Mouse (Mus musculus) thymus, postnatal 0 days (tissue): ENCODE data around the gene Rpl6. TPM values are rescaled to one million over a fixed set of nuclear protein-coding genes. Genes with fewer than 3 reads are reported as not detected.

ENCODE experiments used
- DNase-seq: peaks from one replicate; pipeline ENCODE4 v3.0.0-alpha.2; 2015; ENCODE audit warnings: low spot score
- polyA plus RNA-seq: library from polyadenylated mRNA; unstranded; fragments of >200 nt; fragmentation: Nextera tagmentation; extraction: Ambion mirVana; gene quantifications from 2 replicates; pipeline ENCODE4 v1.2.1, GENCODE M21; 2015

Gene Rpl6
- 745 and 751 TPM in 2 replicates for polyA plus RNA-seq

DNA sequence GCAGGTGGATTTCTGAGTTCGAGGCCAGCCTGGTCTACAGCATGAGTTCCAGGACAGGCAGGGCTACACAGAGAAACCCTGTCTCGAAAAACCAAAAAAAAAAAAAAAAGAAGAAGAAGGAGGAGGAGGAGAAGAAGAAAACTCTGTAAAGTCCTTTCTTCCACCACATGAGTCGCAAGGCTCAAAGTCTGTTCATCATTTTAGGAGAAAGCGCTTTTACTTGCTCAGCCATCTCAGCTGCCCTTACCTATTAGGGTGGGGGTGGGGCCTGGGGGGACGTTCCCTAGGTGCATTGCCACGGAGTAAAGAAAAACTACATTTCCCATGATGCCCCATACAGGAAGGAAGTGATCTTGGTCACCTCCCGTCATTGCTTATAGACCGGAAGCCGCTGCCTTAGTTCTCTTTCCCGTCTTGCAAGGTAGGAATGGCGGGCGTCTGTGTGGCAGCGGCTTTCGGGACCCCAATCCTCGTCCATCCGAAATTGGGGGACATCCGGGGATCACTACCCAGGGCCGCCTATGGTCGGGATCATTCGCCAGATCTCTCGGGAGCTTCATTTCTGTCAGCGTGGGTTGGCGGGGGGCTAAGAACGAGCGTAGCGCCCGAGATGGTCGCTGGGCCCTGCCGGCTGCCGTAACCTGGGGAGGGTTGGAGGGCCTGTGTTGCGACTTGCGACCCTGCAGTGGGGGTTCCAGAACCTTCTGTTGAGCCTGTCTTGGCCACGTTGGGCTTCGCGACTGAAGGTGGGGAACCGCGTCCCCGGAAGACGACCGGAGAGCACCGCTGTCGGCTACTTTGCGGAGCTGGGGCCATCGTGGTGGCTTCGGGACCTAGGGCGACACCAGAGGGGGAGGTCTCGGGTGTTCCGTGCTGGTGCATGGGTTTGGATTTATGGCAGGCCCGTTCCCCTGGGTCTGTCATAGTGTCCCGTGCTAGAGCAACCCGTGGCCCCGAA is at the start of gene Rpl6:
Rpl6 (plus strand) TSS at position 350 of the 958 bp plus-strand sequence.
- peak; percentile 87 for DNase-seq

DNA sequence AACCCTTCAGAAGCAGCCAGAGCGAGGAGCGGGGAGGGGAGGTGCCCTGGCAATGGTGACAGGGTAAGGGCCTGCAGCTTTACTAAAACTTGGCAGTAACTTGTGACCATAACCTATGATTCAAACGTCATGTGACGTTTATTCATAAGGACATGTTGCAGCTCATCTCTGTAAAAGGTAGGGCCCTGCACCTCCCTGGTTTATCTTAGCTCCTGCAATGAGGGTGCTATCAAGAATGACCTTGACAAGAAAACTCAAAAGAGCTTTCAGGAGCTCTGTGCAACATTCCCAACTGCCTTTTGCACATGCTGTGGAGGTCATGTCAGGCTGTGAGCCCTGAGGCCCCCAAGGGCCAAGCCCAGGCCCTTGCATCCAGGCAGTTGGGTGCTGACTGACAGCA is 48.2 kb upstream of the Rpl6 start:
- no peak for DNase-seq

DNA sequence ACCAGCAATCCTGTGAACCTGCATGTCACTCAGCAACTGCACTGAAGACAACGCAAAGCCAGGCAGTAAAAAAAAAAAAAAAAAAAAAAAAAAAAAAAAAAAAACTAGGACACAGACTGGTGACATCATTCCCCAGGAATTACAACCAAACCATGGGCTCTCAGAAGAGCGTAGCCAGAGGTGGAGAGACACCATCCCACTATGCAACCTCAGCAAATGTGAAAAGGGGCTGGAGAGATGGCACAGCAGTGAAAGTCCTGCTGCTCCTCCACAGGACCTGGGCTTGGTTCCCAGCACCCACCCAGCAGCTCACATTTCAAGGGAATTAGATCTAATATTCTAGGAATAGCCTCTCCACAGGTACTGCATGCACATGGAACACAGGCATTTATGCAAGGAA is 47.3 kb upstream of the Rpl6 start:
- DNase-seq, result no peak

DNA sequence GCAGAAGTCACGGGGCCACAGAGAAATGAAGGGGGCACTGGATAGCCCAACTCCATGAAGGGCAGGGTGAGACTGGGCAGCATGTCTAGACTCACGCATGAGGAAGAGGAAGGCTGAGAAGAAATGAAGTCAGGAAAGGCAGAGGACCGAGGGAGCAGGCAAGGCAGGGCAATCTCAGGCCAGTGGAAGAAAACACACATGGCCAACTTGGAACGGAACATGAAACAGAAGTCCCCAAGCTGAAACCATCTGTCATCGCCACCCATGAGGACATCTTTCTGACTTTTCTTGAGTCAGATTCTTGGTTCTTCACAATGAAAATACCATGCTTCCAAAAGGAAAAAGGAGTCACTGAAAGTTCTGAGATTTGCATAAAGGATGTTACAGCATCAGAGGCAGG is 46.8 kb upstream of the Rpl6 start:
- DNase-seq, result no peak

DNA sequence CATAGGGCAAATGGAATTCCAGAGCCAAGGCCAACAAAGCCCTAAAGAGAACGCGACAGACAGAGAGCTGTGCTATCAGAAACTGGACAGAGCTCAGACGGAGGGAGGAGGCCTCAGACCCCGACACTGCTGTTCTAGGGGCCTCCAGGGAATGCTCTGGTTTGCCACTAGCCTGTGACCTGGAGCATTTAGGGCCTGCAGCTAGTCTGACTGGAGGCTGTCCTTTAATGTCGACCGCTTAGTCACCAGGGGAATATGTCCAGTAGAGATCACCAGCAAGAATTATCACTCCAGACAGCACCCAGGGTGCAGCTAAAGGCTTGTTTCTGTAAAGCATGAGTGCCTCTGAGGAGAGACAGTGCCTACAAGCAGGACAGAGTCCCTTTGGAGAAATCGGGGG is 45.3 kb upstream of the Rpl6 start:
- no peak for DNase-seq

DNA sequence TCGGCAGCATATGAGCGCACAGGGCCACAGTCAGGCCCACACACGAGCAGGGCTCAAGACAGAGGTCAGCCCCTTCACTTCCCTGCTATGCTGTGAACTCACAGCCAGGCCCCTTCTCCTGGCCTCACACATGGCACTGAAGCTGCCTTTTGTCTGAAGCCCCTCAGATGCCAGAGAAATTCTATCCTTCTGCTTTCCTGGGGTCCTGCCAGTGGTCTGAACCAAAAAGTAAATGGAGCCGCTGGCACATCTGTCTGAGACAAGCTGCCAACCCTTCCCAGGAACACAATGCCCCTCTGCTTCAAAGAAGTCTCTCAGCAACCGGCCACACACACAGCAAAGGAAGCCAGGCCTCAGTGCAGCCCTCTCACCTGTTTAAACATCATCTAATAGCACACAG is 42.0 kb upstream of the Rpl6 start:
- DNase-seq, result no peak

DNA sequence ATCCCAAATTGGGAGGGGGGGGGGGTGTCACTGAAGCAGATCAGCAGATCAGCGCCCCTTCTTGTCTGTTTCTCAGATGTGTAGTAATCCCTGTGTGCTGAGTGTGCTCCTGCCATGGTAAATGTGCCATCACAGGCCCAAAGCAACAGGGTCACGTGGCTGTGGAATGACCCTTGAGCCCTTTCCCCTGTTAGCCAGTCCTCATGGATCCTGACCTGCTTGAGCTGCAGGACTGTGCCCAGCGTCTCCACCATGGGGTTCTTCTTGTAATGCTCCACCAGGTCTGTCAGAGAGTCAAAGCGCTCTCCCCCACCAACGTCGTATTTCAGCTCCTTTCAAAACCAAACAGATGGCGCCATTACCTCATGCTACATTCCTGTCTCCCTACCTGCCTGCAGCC is 41.4 kb upstream of the Rpl6 start:
- DNase-seq, result no peak

DNA sequence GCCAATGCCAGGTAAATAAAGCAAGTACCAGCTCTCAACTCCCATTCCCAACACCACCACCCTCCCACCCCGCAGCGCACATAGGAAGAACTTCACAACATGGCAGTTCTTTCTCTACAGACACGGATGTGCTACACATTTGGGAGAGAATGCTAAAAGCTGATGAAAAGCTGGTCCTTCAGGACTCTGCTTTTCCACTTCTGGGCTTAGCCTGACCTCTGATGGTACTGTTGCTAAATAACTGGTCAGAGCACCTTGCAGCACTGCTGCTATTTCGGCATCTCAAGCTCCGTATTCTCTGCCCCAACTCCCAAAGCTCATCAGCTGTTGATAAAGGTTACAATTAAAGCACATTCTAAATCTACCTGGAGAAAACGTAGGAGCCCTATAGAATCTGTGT is 37.4 kb upstream of the Rpl6 start:
- no peak for DNase-seq

DNA sequence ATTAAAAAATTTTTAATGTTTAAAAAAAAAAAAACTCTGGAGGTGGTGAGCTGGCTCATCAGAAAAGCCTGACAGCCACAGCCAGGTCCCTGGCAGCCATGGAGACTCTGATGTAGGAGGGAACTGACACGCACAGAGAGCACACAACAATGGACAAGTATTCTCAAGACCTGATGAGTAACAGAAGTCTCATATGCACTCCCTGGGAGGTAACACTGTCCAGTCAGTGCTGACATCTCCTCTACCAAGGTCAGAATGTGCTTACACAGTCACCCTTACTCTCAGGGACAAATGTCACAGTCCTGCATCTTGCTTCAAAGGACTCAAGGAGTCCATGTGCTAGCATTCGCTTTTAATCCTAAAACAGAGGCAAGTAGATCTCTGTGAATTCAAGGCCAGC is 34.7 kb upstream of the Rpl6 start:
- no peak for DNase-seq

DNA sequence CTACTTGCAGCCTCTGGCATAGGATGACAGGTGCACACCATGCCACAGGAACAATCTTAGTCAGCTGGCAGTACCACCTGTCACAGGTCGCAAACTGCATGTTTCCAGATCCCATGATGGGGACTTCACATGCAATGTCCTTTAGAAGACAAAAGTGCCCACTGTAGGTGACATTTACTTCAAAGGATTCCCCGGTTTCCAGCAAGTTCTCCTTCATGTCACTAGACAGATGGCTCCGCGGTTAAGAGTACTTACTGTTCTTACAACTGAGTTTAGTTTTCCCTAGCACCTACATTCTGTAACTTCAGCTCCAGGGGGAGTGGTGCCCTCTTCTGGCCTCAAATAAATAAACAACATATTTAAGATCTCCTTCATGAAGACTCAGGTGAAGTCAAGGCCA is 31.4 kb upstream of the Rpl6 start:
- DNase-seq, result peak; percentile 28

DNA sequence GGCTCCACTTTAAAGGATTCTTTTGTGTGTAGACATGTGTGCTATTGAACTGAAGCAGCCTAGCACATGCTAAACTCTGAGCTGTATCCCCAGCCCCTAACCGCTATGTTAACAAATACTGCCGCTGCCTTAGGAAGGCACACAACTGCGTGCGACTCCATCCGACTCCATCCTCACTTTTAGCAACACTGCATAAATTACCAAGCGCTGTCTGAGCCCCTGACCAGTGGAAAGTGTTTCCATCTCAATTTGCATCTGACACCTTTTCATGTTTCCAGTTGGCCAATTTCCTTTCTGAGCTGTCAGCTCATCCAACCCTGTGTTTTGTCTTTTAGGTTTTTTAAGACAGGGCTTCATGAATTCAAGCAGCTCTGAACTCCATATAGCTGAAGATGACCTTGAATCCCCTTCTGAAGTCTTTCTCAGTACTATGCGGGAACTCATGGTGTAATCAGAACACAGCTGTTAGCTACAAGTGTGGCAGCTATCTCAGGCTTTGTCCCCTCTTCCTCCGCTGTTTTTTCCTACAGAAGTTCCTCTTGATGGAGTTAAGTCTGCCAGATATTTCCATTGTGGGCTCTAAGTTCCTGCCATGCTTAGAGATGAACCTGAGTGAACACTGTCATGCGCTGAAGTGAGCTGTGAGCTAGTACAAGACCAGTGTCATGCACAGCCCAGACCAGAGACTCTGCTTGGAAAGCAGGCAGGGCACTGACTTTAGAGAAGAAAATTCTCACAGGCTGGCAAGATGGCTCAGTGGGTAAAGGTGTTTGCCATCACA is 25.0 kb upstream of the Rpl6 start:
- no peak for DNase-seq

DNA sequence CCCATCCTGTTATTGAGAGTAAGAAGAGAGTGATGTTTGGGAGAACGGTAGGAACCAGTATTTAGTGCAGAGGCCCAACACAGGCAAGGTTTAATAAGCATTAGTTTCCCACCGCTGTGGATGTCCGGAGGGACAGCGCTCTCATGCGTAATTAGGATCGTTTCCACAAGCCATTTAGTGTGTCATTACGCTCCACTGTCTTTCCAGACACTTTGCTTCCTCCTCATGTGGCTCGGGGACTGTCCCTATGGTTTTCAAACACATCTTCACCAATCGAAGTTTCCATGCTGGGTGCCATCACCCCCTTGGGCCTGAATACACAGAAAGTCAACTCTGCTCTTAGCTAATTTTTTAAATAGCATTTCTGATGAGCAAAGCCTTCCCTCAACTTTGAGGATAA is 21.0 kb upstream of the Rpl6 start:
- no peak for DNase-seq

DNA sequence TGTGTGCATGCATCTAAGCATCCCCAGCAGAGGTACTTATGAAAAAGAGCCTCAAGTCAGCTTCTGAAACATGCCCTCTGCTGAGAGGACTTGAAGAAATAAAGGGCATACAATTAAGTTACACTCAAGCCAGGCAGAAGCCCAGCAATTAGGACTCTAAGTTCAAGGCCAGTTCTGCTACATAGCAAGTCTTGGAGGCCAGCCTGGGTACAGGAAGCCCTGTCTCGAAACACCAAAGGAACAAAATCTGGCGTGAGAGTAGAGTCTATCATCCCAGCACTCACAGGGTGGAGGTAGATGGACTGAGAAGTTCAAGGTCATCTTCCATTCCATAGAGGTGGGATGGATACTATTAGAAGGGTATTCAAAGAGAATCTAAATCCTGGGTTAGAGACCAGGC is 19.9 kb upstream of the Rpl6 start:
- DNase-seq, result no peak

DNA sequence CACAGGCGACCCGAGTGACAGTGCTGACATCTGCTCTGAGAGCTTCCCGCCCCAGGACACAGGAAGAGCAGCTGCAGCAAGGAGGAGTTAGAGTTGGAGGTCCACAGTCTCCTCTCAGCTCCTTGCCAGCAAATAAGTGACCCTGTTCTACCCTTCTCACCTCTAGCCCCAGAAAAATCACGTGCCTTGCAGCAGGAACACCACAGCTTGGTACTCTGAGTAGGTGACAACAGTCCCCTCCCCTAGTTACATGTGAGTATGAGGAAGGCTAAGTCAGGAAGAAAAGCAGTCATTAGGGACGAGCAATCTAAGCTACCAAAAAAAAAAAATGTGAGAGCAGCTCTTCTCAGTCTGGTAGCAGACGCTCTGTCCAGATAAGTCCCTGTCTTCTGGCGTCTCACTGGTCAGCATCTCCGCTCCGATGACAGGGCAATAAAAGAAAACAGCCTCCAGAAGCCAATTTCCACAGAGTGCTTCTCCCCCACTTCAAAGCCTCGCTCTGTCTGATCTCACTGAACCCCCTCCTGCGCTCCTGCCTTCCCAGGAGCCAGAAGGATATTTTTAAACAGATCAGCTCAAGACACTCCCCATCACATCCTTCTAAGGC is 19.2 kb upstream of the Rpl6 start:
- no peak for DNase-seq

DNA sequence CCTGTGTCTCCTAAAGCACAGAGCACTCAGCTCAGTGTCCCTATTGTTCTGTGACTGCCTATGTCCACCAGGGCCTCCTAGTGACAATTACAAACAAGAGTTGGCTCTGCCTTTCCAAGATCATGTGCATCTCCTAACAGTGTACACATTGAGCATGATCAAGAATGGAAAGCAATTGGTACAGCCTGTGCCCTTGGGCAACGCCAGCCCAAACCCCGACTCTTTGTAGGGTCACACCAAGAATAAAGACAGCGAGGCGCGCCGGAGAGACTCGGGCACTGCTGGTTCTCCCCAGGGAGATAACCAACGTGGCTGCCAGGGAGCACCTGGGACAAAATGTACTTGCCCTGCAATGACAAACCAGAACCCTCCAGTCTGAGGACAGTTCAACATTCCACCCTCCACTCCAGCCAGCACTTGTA is 16.7 kb upstream of the Rpl6 start:
- no peak for DNase-seq

DNA sequence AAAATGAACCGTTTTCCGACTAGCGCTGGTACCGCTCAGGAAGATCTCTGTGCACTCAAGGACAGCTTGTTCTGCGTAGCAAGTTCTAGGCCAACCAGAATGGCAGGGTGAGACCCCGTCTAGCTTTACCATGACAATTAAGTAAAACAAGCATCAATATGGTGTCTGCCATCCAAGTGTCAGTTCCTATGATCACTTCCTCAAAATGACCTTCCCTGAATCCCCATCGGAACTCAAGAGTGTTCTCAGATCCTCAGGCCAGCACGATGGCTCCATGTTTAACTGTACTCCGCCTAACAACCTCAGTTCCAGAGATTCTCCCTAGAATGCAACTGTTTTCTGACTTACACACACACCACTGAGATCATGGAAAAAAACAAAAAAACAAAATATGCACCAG is 16.0 kb upstream of the Rpl6 start:
- DNase-seq, result no peak

DNA sequence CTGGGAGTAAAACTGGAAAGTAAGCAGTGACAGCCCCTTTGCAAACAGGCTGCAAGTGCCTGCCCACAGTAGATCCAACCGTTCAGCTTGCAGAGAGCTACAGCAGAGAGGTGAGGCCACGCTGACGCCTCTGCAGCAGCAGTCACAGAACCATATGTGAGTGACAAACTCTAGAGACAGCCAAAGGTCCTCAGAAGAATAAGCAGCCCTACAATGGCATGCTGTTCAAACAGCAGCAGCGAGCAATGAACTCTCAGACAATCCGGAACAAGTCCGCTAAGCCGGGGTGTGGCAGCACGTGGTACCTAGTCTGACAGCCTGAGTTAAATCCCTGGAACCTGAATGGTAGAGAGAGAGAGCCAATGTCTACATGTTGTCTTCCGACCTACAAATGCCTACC is 15.1 kb upstream of the Rpl6 start:
- no peak for DNase-seq

DNA sequence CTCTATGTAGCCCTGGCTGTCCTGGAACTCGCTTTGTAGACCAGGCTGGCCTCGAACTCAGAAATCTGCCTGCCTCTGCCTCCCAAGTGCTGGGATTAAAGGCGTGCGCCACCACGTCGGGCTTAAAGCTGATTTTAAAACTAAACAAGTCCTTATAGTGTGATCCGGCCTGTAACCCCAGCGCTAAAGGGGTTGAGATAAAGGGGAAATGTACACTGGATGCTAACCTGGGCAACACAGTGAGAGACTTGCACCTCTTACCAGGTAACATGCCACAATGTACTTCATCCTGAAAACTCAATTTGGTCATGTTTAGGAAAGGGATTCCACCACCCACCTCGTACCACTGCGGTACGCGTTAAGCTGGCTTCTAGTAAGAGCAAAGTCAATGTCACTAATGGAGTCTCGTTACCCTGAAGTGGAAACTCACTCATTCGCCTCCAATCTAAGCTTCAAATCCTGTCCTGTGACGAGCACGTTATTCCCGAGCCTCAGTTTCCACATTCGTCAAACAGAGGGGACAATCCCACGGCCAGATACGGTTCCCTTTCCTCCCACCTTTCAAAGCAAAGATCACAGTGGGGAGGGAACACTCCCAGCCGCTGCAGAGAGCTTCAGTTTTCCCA is 14.0 kb upstream of the Rpl6 start:
- DNase-seq, result no peak

DNA sequence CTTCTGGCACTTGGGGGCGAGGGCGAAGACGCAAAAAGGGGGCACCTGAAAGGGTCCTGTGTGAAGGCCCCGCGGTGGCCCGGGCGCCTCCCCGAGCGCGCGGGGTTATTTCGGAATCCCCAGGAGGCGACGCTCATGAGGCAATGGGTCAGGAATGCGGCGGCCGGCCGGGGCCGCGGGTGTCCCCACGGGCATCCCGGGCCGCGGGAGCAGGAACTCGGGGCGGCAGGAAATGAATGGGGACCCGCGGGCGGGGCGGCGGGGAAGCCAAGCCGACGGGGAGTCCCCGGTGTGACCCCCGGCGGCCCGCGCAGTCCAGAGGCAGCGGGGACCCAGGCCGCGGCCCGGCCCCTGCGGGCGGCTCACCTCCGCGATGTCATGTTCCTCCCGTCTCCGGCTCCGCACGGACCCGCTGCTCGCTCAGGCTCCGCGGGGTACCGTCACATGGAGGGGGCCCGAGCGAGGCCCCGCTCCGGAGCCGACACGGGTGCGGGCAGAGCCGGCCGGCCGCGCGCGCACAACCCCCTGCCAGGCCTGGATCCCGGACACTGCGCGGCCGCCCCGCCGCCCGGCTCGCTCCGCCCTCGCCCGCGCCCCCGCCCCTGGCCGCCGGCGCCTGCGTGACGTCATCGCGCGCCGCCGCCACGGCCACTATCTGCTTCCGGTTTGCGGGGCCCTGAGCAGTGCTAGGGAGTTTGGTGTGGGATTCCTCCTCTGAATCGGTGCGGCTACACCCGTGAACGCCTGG is 13.3 kb upstream of the Rpl6 start, which contains the start of gene Ptpn11:
Ptpn11 (minus strand) TSS at position 562 of the 748 bp plus-strand sequence.
- DNase-seq, result peak; percentile 85

DNA sequence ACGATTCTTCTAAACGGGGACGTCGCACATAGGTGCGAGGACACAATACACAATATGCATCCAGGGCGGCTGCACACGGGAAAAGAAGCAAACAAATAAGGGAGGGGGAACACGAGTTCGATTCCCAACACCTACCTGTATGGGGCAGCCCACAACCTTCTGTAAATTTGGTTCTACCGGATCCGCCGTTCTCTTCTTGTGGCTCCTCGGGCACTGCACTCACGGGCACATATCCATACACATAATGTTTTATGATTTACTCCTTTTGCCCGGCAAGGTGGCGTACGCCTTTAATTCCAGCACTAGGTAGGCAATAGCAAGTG is 12.7 kb upstream of the Rpl6 start:
- DNase-seq, result no peak

DNA sequence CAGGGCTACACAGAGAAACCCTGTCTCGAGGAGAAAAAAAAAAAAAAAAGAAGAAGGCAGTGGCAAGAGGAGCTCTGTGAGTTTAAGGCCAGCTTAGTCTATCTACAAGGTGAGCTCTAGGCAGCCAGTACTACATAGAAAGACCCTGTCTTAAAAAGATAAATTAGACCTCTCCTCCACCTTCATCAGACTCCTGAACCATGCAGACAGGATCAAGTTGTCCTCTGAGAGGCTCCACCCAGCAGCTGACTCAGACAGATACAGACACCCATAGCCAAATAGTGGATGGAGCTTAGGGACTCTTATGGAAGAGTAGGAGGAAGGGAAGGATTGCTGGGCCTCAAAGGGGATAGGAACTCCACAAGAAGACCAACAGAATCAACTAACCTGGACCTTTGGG is 10.1 kb upstream of the Rpl6 start:
- no peak for DNase-seq
